Mouse (Mus musculus) midbrain, embryonic 15.5 days (tissue): ENCODE data around the gene Tut1. TPM values are rescaled to one million over a fixed set of nuclear protein-coding genes. Genes with fewer than 3 reads are reported as not detected.

Experiments used
- ATAC-seq: fragments of 200-750 bp; cut with Nextera tagmentation; replicated peaks from 2 replicates; pipeline ENCODE4 v1.8.0; 2017; ENCODE audit warnings: moderate TSS enrichment
- H3K27ac ChIP-seq: fragments of 300-500 bp; sonication (generic); 2 replicates; pipeline ENCODE4 v1.5.1; 2015; ENCODE audit warnings: mild to moderate bottlenecking, inconsistent platforms
- H3K27me3 ChIP-seq: fragments of 300-500 bp; sonication (generic); replicated peaks from 2 replicates; pipeline ENCODE4 v1.6.1; 2015; ENCODE audit warnings: inconsistent platforms
- H3K36me3 ChIP-seq: fragments of 300-500 bp; sonication (generic); replicated peaks from 2 replicates; pipeline ENCODE4 v1.6.1; 2015; ENCODE audit warnings: inconsistent platforms
- H3K4me1 ChIP-seq: fragments of 300-500 bp; sonication (generic); 2 replicates; pipeline ENCODE4 v1.6.1; 2015; ENCODE audit warnings: inconsistent platforms
- H3K4me2 ChIP-seq: fragments of 300-500 bp; sonication (generic); 2 replicates; pipeline ENCODE4 v1.6.1; 2015; ENCODE audit warnings: inconsistent platforms, mild to moderate bottlenecking, moderate library complexity
- H3K4me3 ChIP-seq: fragments of 300-500 bp; sonication (generic); 2 replicates; pipeline ENCODE4 v1.5.1; 2015; ENCODE audit warnings: mild to moderate bottlenecking, inconsistent platforms
- H3K9ac ChIP-seq: fragments of 300-500 bp; sonication (generic); 2 replicates; pipeline ENCODE4 v1.6.1; 2015; ENCODE audit warnings: mild to moderate bottlenecking, inconsistent platforms
- H3K9me3 ChIP-seq: fragments of 300-500 bp; sonication (generic); 2 replicates; pipeline ENCODE4 v1.6.1; 2016; ENCODE audit warnings: inconsistent platforms
- WGBS: fragments of 180-500 bp; shearing (Covaris S2); methylation state at CpG from one replicate; pipeline ENCODE4 v1.1.7; 2015; ENCODE audit warnings: mixed read lengths; 5-methylcytosine and 5-hydroxymethylcytosine counted together
- polyA plus RNA-seq: library from polyadenylated mRNA; unstranded; fragments of >200 nt; fragmentation: Nextera tagmentation; extraction: Ambion mirVana; gene quantifications from 2 replicates; pipeline ENCODE4 v1.2.1, GENCODE M21; 2015

Tut1 gene
- polyA plus RNA-seq, 1 experiment from 2014 or later, result 30.5 TPM

- Histone ChIP-seq H3K4me3 (peak overlapping the region; percentile 52), H3K27me3 (no peaks in the 10 kb centered on the region), H3K4me2 (peak overlapping the region; percentile 81), H3K27ac (no peak overlapping the region), H3K9me3 (no peaks in the 10 kb centered on the region), H3K4me1 (peaks cover 18% of the 10 kb centered on the region), H3K9ac (peak overlapping the region; percentile 58), H3K36me3 (peaks cover 12% of the 10 kb centered on the region; the same call in 1 of the 2 replicates)
- WGBS, result 16% methylated on average over 16 of the region's 16 CpGs
- ATAC-seq, result peak; percentile 50
Observed at GRCm38 (mm10) chr19:8928689-8929223, 24.9 kb upstream of the Tut1 start.

- Histone ChIP-seq H3K27me3 (no peaks in the 10 kb centered on the region), H3K9me3 (no peaks in the 10 kb centered on the region), H3K4me3 (peak within 1 kb of the TSS; percentile 52), H3K4me1 (peaks cover 18% of the 10 kb centered on the region), H3K4me2 (peak within 1 kb of the TSS; percentile 81), H3K36me3 (peaks cover 12% of the 10 kb centered on the region; the same call in 1 of the 2 replicates), H3K9ac (peak within 1 kb of the TSS; percentile 58), H3K27ac (peak within 1 kb of the TSS; percentile 17)
- under 1% methylated on average over 56 of the region's 74 CpGs for WGBS
- ATAC-seq, result peak; percentile 55
Observed at GRCm38 (mm10) chr19:8929224-8930088, 24.2 kb upstream of the Tut1 start, which contains the start of the genes Rom1 and Eml3. Rom1 (minus strand) TSS chr19:8929356. Eml3 (plus strand) TSS chr19:8929552.

- Histone ChIP-seq H3K27me3 (no peaks in the 10 kb centered on the region), H3K4me1 (peaks cover 18% of the 10 kb centered on the region), H3K4me3 (peak overlapping the region; percentile 52), H3K9me3 (no peaks in the 10 kb centered on the region), H3K4me2 (peak overlapping the region; percentile 81), H3K9ac (peak overlapping the region; percentile 58), H3K27ac (no peak overlapping the region), H3K36me3 (peaks cover 12% of the 10 kb centered on the region; the same call in 1 of the 2 replicates)
- ATAC-seq, result no peak
- WGBS, result 18% methylated on average over 11 of the region's 11 CpGs
Observed at GRCm38 (mm10) chr19:8930117-8930516, 23.5 kb upstream of the Tut1 start.

- Histone ChIP-seq H3K36me3 (peaks cover 7% of the 10 kb centered on the region; the same call in 1 of the 2 replicates), H3K4me3 (no peak overlapping the region), H3K4me2 (no peak overlapping the region), H3K4me1 (peaks cover 18% of the 10 kb centered on the region), H3K27me3 (no peaks in the 10 kb centered on the region), H3K9ac (no peak overlapping the region), H3K27ac (no peak overlapping the region), H3K9me3 (no peaks in the 10 kb centered on the region)
- ATAC-seq, result no peak
- WGBS, result 82% methylated on average over 7 of the region's 7 CpGs
Observed at GRCm38 (mm10) chr19:8930771-8931170, 22.9 kb upstream of the Tut1 start.

- Histone ChIP-seq H3K4me2 (no peak overlapping the region), H3K9ac (no peak overlapping the region), H3K9me3 (no peaks in the 10 kb centered on the region), H3K4me3 (no peak overlapping the region), H3K27ac (no peak overlapping the region), H3K36me3 (no peaks in the 10 kb centered on the region), H3K27me3 (no peaks in the 10 kb centered on the region), H3K4me1 (peaks cover 11% of the 10 kb centered on the region; the same call in 1 of the 2 replicates)
- no peak for ATAC-seq
- 88% methylated on average over 2 of the region's 2 CpGs for WGBS
Observed at GRCm38 (mm10) chr19:8936736-8937135, 16.9 kb upstream of the Tut1 start.

GRCm38 (mm10) chr19:8940526-8941133 lies 13.0 kb upstream of the Tut1 start:
- no peak for ATAC-seq
- Histone ChIP-seq H3K36me3 (peaks cover 10% of the 10 kb centered on the region; the same call in 1 of the 2 replicates), H3K4me2 (peak overlapping the region; percentile 55), H3K9me3 (no peaks in the 10 kb centered on the region), H3K27me3 (no peaks in the 10 kb centered on the region), H3K4me3 (peak overlapping the region; percentile 99; the same call in 1 of the 2 replicates), H3K4me1 (peaks cover 39% of the 10 kb centered on the region), H3K27ac (no peak overlapping the region), H3K9ac (peak overlapping the region; percentile 42; the same call in 1 of the 2 replicates)
- 84% methylated on average over 15 of the region's 15 CpGs for WGBS

- Histone ChIP-seq H3K4me2 (peak overlapping the region; percentile 55), H3K9me3 (no peaks in the 10 kb centered on the region), H3K27me3 (no peaks in the 10 kb centered on the region), H3K27ac (peak overlapping the region; percentile 94), H3K36me3 (peaks cover 14% of the 10 kb centered on the region), H3K9ac (peak overlapping the region; percentile 42), H3K4me3 (peak overlapping the region; percentile 99), H3K4me1 (peaks cover 39% of the 10 kb centered on the region)
- ATAC-seq, result peak; percentile 30
- 31% methylated on average over 10 of the region's 10 CpGs for WGBS
Observed at GRCm38 (mm10) chr19:8941136-8941514, 12.5 kb upstream of the Tut1 start.

- H3K4me2 ChIP-seq, result peak within 1 kb of the TSS; percentile 55
- H3K27ac ChIP-seq, result peak within 1 kb of the TSS; percentile 94
- H3K9ac ChIP-seq, result peak within 1 kb of the TSS; percentile 99
- peaks cover 39% of the 10 kb centered on the region for H3K4me1 ChIP-seq
- WGBS, result under 1% methylated on average over 64 of the region's 64 CpGs
- H3K36me3 ChIP-seq, result peaks cover 19% of the 10 kb centered on the region
- peak; percentile 97 for ATAC-seq
- no peaks in the 10 kb centered on the region for H3K9me3 ChIP-seq
- peak within 1 kb of the TSS; percentile 99 for H3K4me3 ChIP-seq
- H3K27me3 ChIP-seq, result no peaks in the 10 kb centered on the region
Observed at GRCm38 (mm10) chr19:8941515-8942217, 12.0 kb upstream of the Tut1 start, which contains the start of gene Mta2. Mta2 (plus strand) TSS chr19:8941875.

GRCm38 (mm10) chr19:8942276-8942964 lies 11.2 kb upstream of the Tut1 start:
- peaks cover 25% of the 10 kb centered on the region for H3K36me3 ChIP-seq
- H3K4me2 ChIP-seq, result peak overlapping the region; percentile 55
- H3K27ac ChIP-seq, result peak overlapping the region; percentile 94
- ATAC-seq, result peak; percentile 78
- H3K9ac ChIP-seq, result peak overlapping the region; percentile 99
- H3K27me3 ChIP-seq, result no peaks in the 10 kb centered on the region
- H3K9me3 ChIP-seq, result no peaks in the 10 kb centered on the region
- peak overlapping the region; percentile 99 for H3K4me3 ChIP-seq
- under 1% methylated on average over 46 of the region's 46 CpGs for WGBS
- peaks cover 39% of the 10 kb centered on the region for H3K4me1 ChIP-seq

GRCm38 (mm10) chr19:8943047-8943446 lies 10.6 kb upstream of the Tut1 start:
- Histone ChIP-seq H3K4me3 (peak overlapping the region; percentile 99), H3K27ac (no peak overlapping the region), H3K9ac (peak overlapping the region; percentile 99), H3K27me3 (no peaks in the 10 kb centered on the region), H3K36me3 (peaks cover 32% of the 10 kb centered on the region), H3K4me1 (peaks cover 39% of the 10 kb centered on the region), H3K9me3 (no peaks in the 10 kb centered on the region), H3K4me2 (peak overlapping the region; percentile 55)
- WGBS, result 73% methylated on average over 2 of the region's 2 CpGs
- ATAC-seq, result no peak

- Histone ChIP-seq H3K4me3 (no peak overlapping the region), H3K27ac (no peak overlapping the region), H3K9me3 (no peaks in the 10 kb centered on the region), H3K27me3 (no peaks in the 10 kb centered on the region), H3K36me3 (peaks cover 42% of the 10 kb centered on the region), H3K9ac (no peak overlapping the region), H3K4me1 (peaks cover 39% of the 10 kb centered on the region), H3K4me2 (peak overlapping the region; percentile 55)
- ATAC-seq, result no peak
- 73% methylated on average over 5 of the region's 5 CpGs for WGBS
Observed at GRCm38 (mm10) chr19:8944062-8944461, 9.6 kb upstream of the Tut1 start.
